Mouse (Mus musculus) layer of hippocampus, postnatal 14 days (tissue): ENCODE results near the gene Adamts7. TPM values are rescaled to one million over a fixed set of nuclear protein-coding genes. Genes with fewer than 3 reads are reported as not detected.
A peak's percentile ranks its signal among the peaks of the same experiment; 100 is the strongest.

Source experiments
- DNase-seq, 2 experiments: peaks; one replicate each; pipeline ENCODE4 v3.0.0; 2021 to 2022; ENCODE audit warnings: low spot score in 2 of 2, mixed read lengths in 1 of 2
- long read RNA-seq, 2 experiments: library from polyadenylated mRNA; stranded (forward); transcript quantifications; one replicate each; pipeline ENCODE4 v2.0.0; 2021
- total RNA-seq, 2 experiments: library from RNA; stranded (reverse); gene quantifications; 2 replicates each; pipeline ENCODE4 v1.2.3; 2021

Adamts7 gene
- total RNA-seq: 1 to 10 TPM; 1.3 to 1.5 TPM
- long read RNA-seq, experiment 1: 0 reads
- long read RNA-seq, experiment 2, partial matches to known transcripts: 1 of 3 reads
- long read RNA-seq, experiment 2, other reads (novel, unspliced or antisense): 2 of 3 reads

- DNase-seq: peak in 1 of 2 experiments; percentile 63
These were observed at the start of gene Adamts7 for GRCm38 (mm10) chr9:90162926-90163748. TSS of gene Adamts7 (plus strand) at chr9:90163069.

- DNase-seq: peak in 1 of 2 experiments; percentile 50
These were observed 49.7 kb upstream of the Adamts7 start for GRCm38 (mm10) chr9:90113151-90113550.

- DNase-seq: peak; percentile 89 to 97
These were observed 49.0 kb upstream of the Adamts7 start for GRCm38 (mm10) chr9:90113651-90114566.

- peak; percentile 98 to 100 for DNase-seq
These were observed 48.1 kb upstream of the Adamts7 start, which contains the start of gene Morf4l1 for GRCm38 (mm10) chr9:90114567-90115307. TSS of gene Morf4l1 (minus strand) at chr9:90114774.

GRCm38 (mm10) chr9:90115308-90115700 is 47.6 kb upstream of the Adamts7 start:
- DNase-seq: no peak

GRCm38 (mm10) chr9:90117234-90117633 is 45.6 kb upstream of the Adamts7 start:
- DNase-seq: no peak

- DNase-seq: no peak
These were observed 40.6 kb upstream of the Adamts7 start for GRCm38 (mm10) chr9:90122246-90122740.

- DNase-seq: no peak
These were observed 38.6 kb upstream of the Adamts7 start for GRCm38 (mm10) chr9:90124156-90124872.

- no peak for DNase-seq
These were observed 38.0 kb upstream of the Adamts7 start for GRCm38 (mm10) chr9:90124873-90125245.

- no peak for DNase-seq
These were observed 37.3 kb upstream of the Adamts7 start for GRCm38 (mm10) chr9:90125416-90126099.

GRCm38 (mm10) chr9:90126260-90127010 is 36.4 kb upstream of the Adamts7 start:
- peak; percentile 48 to 88 for DNase-seq

GRCm38 (mm10) chr9:90127146-90127545 is 35.7 kb upstream of the Adamts7 start:
- no peak for DNase-seq

- no peak for DNase-seq
These were observed 34.1 kb upstream of the Adamts7 start for GRCm38 (mm10) chr9:90128636-90129201.

- no peak for DNase-seq
These were observed 29.1 kb upstream of the Adamts7 start for GRCm38 (mm10) chr9:90133562-90134355.

- no peak for DNase-seq
These were observed 27.4 kb upstream of the Adamts7 start for GRCm38 (mm10) chr9:90135466-90135865.

GRCm38 (mm10) chr9:90135963-90136677 is 26.7 kb upstream of the Adamts7 start:
- DNase-seq: no peak

- no peak for DNase-seq
These were observed 26.2 kb upstream of the Adamts7 start for GRCm38 (mm10) chr9:90136678-90136965.
